Mouse (Mus musculus) hindbrain, postnatal 0 days (tissue): ENCODE data around the gene Rcc1. TPM values are rescaled to one million over a fixed set of nuclear protein-coding genes. Genes with fewer than 3 reads are reported as not detected.

Source experiments
- ATAC-seq: fragments of 200-750 bp; cut with Nextera tagmentation; 2 replicates; pipeline ENCODE4 v1.8.0; 2017; ENCODE audit warnings: mild to moderate bottlenecking, moderate TSS enrichment, moderate library complexity
- DNase-seq: peaks from one replicate; pipeline ENCODE4 v3.0.0-alpha.2; 2015; ENCODE audit warnings: low spot score
- H3K27ac ChIP-seq: fragments of 300-500 bp; sonication (generic); 2 replicates; pipeline ENCODE4 v1.5.1; 2014; ENCODE audit warnings: mild to moderate bottlenecking
- H3K27me3 ChIP-seq: fragments of 300-500 bp; sonication (generic); 2 replicates; pipeline ENCODE4 v1.6.1; 2014; ENCODE audit warnings: low read length, mixed read lengths; ENCODE audit not compliant: insufficient read depth
- H3K36me3 ChIP-seq: fragments of 300-500 bp; sonication (generic); 2 replicates; pipeline ENCODE4 v1.6.1; 2014; ENCODE audit warnings: low read length, mixed read lengths; ENCODE audit not compliant: insufficient read depth
- H3K4me1 ChIP-seq: fragments of 300-500 bp; sonication (generic); 2 replicates; pipeline ENCODE4 v1.6.1; 2014; ENCODE audit warnings: antibody characterized with exemption, low read length, mixed read lengths; ENCODE audit not compliant: insufficient read depth
- H3K4me2 ChIP-seq: fragments of 300-500 bp; sonication (generic); 2 replicates; pipeline ENCODE4 v1.6.1; 2014; ENCODE audit warnings: low read depth, mild to moderate bottlenecking, low read length, moderate library complexity, mixed read lengths
- H3K4me3 ChIP-seq: fragments of 300-500 bp; sonication (generic); 2 replicates; pipeline ENCODE4 v1.5.1; 2014; ENCODE audit warnings: low read length
- H3K9ac ChIP-seq: fragments of 300-500 bp; sonication (generic); replicated peaks from 2 replicates; pipeline ENCODE4 v1.6.1; 2014; ENCODE audit warnings: mild to moderate bottlenecking, low read length, moderate library complexity, mixed read lengths
- H3K9me3 ChIP-seq: fragments of 300-500 bp; sonication (generic); 2 replicates; pipeline ENCODE4 v1.6.1; 2016; ENCODE audit warnings: low read length, mixed read lengths
- CTCF ChIP-seq: IDR thresholded peaks from 2 replicates; pipeline ENCODE4 v1.5.1; 2016; ENCODE audit warnings: antibody characterized with exemption, control low read depth, low read depth
- WGBS: fragments of 180-500 bp; shearing (Covaris S2); extraction: QIAGEN DNeasy Blood & Tissue Kit; methylation state at CpG from one replicate; pipeline ENCODE4 v1.1.7; 2014; 5-methylcytosine and 5-hydroxymethylcytosine counted together
- polyA plus RNA-seq: library from polyadenylated mRNA; unstranded; fragments of >200 nt; fragmentation: Nextera tagmentation; extraction: Ambion mirVana; gene quantifications from 2 replicates; pipeline ENCODE4 v1.2.1, GENCODE M21; 2015
- total RNA-seq: library from RNA; depleted of rRNA; stranded (reverse); fragments of >200 nt; gene quantifications from 2 replicates; pipeline ENCODE4 v1.2.3, GENCODE M21; 2014

Rcc1 gene
- total and polyA plus RNA-seq, 2 experiments from 2014 or later: 24.4 to 29.7 TPM

DNA sequence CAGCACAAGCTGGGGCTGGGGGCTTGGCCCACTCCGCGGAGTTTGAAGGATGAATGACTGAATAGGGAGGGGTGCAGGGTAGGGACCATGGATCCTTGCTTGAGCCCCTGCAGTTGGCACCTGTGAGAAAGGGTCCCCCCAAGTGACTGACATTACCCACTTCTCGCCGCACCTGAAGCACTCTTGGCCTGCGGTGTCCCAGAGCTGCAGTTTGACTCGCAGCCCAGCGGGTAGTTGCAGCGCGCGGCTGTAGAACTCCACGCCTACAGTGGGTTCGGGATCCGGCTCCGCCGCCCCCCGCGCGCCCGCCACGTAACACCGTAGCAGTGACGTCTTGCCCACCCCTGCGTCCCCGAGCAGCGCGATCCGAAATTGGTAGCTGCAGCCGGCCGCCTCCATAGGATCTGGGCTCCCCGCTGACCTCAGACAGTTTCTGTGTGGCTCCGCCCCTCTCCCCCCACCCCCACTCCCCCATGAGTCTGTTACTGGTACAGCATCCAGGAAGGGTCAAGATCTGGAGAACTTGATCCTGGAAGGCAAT is 50.4 kb downstream of the Rcc1 start, which contains the start of gene Rab42:
TSS of gene Rab42 (minus strand) at position 447 of the 541 bp plus-strand sequence.
- TF ChIP-seq CTCF: no peak; the same call in 1 of the 2 replicates
- H3K9ac ChIP-seq: peak within 1 kb of the TSS; percentile 53
- peak within 1 kb of the TSS; percentile 43 for H3K4me3 ChIP-seq
- no peaks in the 10 kb centered on the region for H3K36me3 ChIP-seq
- ATAC-seq: peak; percentile 87
- peak within 1 kb of the TSS; percentile 62 for H3K4me2 ChIP-seq
- WGBS: 1% methylated on average over 31 of the region's 31 CpGs
- H3K4me1 ChIP-seq: no peaks in the 10 kb centered on the region
- no peaks in the 10 kb centered on the region for H3K9me3 ChIP-seq
- DNase-seq: peak; percentile 71
- peak within 1 kb of the TSS; percentile 51 for H3K27ac ChIP-seq
- H3K27me3 ChIP-seq: no peaks in the 10 kb centered on the region

DNA sequence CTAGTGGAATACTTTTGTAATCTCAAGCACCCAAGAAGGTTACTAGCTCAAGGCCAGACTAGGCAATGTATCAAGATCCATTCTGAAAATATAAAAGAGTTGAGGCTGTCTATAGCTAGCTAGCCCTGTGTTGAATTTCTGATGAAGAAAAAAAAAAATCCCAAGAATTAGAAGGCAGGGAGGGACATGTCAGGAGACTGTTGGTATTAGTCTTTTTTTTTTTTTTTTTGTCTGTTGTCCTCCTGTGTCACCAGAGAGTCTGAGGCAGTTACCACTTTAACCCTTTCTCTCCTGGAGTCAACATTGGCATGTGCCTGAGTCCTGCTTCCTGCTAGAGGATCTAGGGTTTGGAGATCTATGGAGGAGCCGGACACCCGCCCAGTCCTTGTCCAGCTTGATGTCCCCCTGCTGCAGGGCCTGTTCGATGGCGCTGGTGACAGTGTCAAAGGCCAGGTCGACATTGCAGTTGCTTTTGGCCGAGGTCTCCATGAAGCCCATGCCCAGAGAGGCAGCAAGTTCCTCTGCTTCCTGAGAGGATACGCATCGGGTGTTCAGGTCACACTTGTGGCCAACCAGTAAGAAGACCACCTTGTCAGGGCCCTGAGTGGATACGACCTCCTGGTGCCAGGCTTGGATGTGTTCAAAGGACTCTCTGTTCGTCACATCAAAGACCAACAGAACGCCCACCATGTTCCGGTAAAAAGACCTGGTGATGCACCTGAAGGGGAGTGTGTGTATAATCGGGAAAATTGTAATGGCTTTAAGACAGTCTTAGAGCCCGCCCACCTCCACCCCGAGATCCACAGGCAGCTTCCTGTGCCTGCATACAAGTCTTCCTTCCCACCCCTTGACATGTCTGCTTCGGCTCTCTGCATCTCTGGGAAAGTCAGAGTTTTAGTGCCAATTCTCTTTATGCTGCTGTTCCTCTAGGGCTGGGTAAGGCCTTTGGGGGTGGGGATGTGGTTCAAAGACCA is 51.2 kb downstream of the Rcc1 start:
- Histone ChIP-seq H3K4me1 (no peaks in the 10 kb centered on the region), H3K9me3 (no peaks in the 10 kb centered on the region), H3K9ac (peak overlapping the region; percentile 53), H3K27me3 (no peaks in the 10 kb centered on the region), H3K27ac (peak overlapping the region; percentile 51; the same call in 1 of the 2 replicates), H3K4me3 (peak overlapping the region; percentile 43), H3K4me2 (peak overlapping the region; percentile 62), H3K36me3 (no peaks in the 10 kb centered on the region)
- ATAC-seq (peak; percentile 37; the same call in 1 of the 2 replicates), DNase-seq (no peak)
- no peak for TF ChIP-seq CTCF
- WGBS: 60% methylated on average over 16 of the region's 16 CpGs

- DNase-seq (no peak), ATAC-seq (no peak)
- H3K4me3 ChIP-seq: no peak overlapping the region
- 65% methylated on average over 6 of the region's 6 CpGs for WGBS
- TF ChIP-seq CTCF: no peak
- H3K36me3 ChIP-seq: no peaks in the 10 kb centered on the region
- no peaks in the 10 kb centered on the region for H3K9me3 ChIP-seq
- no peak overlapping the region for H3K9ac ChIP-seq
- no peak overlapping the region for H3K27ac ChIP-seq
- no peaks in the 10 kb centered on the region for H3K4me1 ChIP-seq
- H3K27me3 ChIP-seq: no peaks in the 10 kb centered on the region
- no peak overlapping the region for H3K4me2 ChIP-seq
Measured at GRCm38 (mm10) chr4:132301486-132301885, 51.9 kb downstream of the Rcc1 start.

GRCm38 (mm10) chr4:132299849-132300248 is 53.6 kb downstream of the Rcc1 start:
- no peak for TF ChIP-seq CTCF
- WGBS: 91% methylated on average over 1 of the region's 1 CpGs
- no peak overlapping the region for H3K9ac ChIP-seq
- no peak overlapping the region for H3K27ac ChIP-seq
- H3K4me1 ChIP-seq: no peaks in the 10 kb centered on the region
- no peaks in the 10 kb centered on the region for H3K27me3 ChIP-seq
- no peak overlapping the region for H3K4me3 ChIP-seq
- DNase-seq (no peak), ATAC-seq (no peak)
- no peaks in the 10 kb centered on the region for H3K36me3 ChIP-seq
- H3K9me3 ChIP-seq: no peaks in the 10 kb centered on the region
- H3K4me2 ChIP-seq: no peak overlapping the region

DNA sequence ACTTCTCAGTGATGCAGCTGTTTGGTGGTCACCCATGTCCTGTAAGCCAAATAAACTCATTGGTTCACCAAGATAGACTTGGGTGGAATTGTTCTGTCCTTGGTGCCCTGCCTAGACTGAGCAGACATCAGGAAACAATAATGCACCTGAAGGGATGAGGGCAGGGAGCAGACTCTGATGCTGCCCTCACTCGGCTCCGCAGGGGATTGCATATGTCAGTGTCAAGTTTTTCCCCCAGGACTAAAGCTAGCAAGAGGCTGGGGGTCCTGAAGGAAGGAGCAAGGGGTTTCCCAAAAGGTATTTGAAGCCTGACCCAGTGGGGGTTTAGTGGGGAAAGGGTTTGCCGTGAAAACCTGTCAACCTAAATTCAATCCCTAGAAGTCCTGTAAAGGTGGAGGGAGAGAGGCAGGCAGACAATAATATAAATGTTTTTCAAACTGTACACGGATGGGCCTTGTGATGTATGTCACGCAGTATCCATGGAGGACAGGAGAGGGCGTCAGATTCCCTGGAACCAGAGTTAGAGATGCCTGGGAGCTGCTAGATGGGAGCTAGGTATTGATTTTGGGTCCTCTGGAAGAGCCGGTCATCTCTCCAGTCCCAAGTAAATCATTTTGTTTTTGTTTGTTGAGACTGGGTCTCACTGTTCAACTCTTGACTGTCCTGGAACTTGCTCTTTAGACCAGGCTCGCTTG is 57.6 kb downstream of the Rcc1 start:
- TF ChIP-seq CTCF: no peak; the same call in none of the 2 replicates
- Histone ChIP-seq H3K27me3 (no peaks in the 10 kb centered on the region), H3K9me3 (no peaks in the 10 kb centered on the region), H3K4me2 (no peak overlapping the region), H3K27ac (no peak overlapping the region), H3K36me3 (peaks cover 7% of the 10 kb centered on the region; the same call in 1 of the 2 replicates), H3K4me3 (no peak overlapping the region), H3K9ac (no peak overlapping the region), H3K4me1 (no peaks in the 10 kb centered on the region)
- 47% methylated on average over 8 of the region's 8 CpGs for WGBS
- no peak for ATAC-seq
- no peak for DNase-seq

- Histone ChIP-seq H3K36me3 (peaks cover 11% of the 10 kb centered on the region; the same call in 1 of the 2 replicates), H3K4me3 (no peak overlapping the region), H3K4me2 (no peak overlapping the region), H3K27ac (no peak overlapping the region), H3K27me3 (no peaks in the 10 kb centered on the region), H3K4me1 (no peaks in the 10 kb centered on the region), H3K9me3 (no peaks in the 10 kb centered on the region), H3K9ac (no peak overlapping the region)
- WGBS: 76% methylated on average over 7 of the region's 7 CpGs
- no peak for TF ChIP-seq CTCF
- ATAC-seq (no peak), DNase-seq (no peak)
Measured at GRCm38 (mm10) chr4:132293682-132294240, 59.6 kb downstream of the Rcc1 start.
